Mouse (Mus musculus) CD8-positive naive resting alpha-beta T cell, adult 2 months (primary cell): ENCODE data around the gene Dcst2.

Source experiments
- DNase-seq, 2 experiments: peaks; one replicate each; pipeline ENCODE4 v3.0.0; 2022; ENCODE audit warnings: low read depth in 2 of 2, low spot score in 2 of 2

Dcst2 gene

GRCm38 (mm10) chr3:89361675-89362074, at the start of gene Dcst2:
TSS of gene Dcst2 (plus strand) at chr3:89361975.
- no peak for DNase-seq

GRCm38 (mm10) chr3:89314340-89314739, 47.4 kb upstream of the Dcst2 start:
- DNase-seq: no peak

GRCm38 (mm10) chr3:89314791-89315190, 47.0 kb upstream of the Dcst2 start:
- DNase-seq: no peak

GRCm38 (mm10) chr3:89315195-89315929, 46.4 kb upstream of the Dcst2 start:
- peak; percentile 55 to 66 for DNase-seq

- no peak for DNase-seq
Observed at GRCm38 (mm10) chr3:89315930-89316831, 45.6 kb upstream of the Dcst2 start.

GRCm38 (mm10) chr3:89316833-89317232, 44.9 kb upstream of the Dcst2 start:
- DNase-seq: peak in 1 of 2 experiments; percentile 62

GRCm38 (mm10) chr3:89317246-89317645, 44.5 kb upstream of the Dcst2 start:
- DNase-seq: no peak

- no peak for DNase-seq
Observed at GRCm38 (mm10) chr3:89318316-89318715, 43.5 kb upstream of the Dcst2 start.

- no peak for DNase-seq
Observed at GRCm38 (mm10) chr3:89318971-89319590, 42.7 kb upstream of the Dcst2 start.

- no peak for DNase-seq
Observed at GRCm38 (mm10) chr3:89319591-89320350, 42.0 kb upstream of the Dcst2 start.

- DNase-seq: no peak
Observed at GRCm38 (mm10) chr3:89320581-89321182, 41.1 kb upstream of the Dcst2 start.

- DNase-seq: peak in 1 of 2 experiments; percentile 44
Observed at GRCm38 (mm10) chr3:89321183-89322130, 40.3 kb upstream of the Dcst2 start.

GRCm38 (mm10) chr3:89322131-89322500, 39.7 kb upstream of the Dcst2 start:
- no peak for DNase-seq

- no peak for DNase-seq
Observed at GRCm38 (mm10) chr3:89322514-89323165, 39.1 kb upstream of the Dcst2 start, which contains the start of gene Efna3. TSS of gene Efna3 (minus strand) at chr3:89322965.

- DNase-seq: no peak
Observed at GRCm38 (mm10) chr3:89325882-89326281, 35.9 kb upstream of the Dcst2 start.

GRCm38 (mm10) chr3:89327371-89327870, 34.4 kb upstream of the Dcst2 start:
- DNase-seq: no peak

- no peak for DNase-seq
Observed at GRCm38 (mm10) chr3:89328623-89329022, 33.2 kb upstream of the Dcst2 start.

- no peak for DNase-seq
Observed at GRCm38 (mm10) chr3:89330346-89330745, 31.4 kb upstream of the Dcst2 start.

GRCm38 (mm10) chr3:89330948-89331347, 30.8 kb upstream of the Dcst2 start:
- no peak for DNase-seq
